Mouse (Mus musculus) small intestine, adult 2 months (tissue): ENCODE data around the gene Pnma3. TPM values are rescaled to one million over a fixed set of nuclear protein-coding genes. Genes with fewer than 3 reads are reported as not detected.

ENCODE experiments used
- H3K27ac ChIP-seq: fragments of 200-500 bp; 2 replicates; pipeline ENCODE4 v1.5.1; 2012; ENCODE audit warnings: low read depth, low read length, control low read depth, inconsistent platforms; ENCODE audit not compliant: insufficient read depth
- H3K27me3 ChIP-seq: fragments of 200-500 bp; 2 replicates; pipeline ENCODE4 v1.6.1; 2012; ENCODE audit warnings: mild to moderate bottlenecking, moderate library complexity, low read length, inconsistent platforms; ENCODE audit not compliant: control insufficient read depth, insufficient read depth
- H3K36me3 ChIP-seq: fragments of 200-500 bp; 2 replicates; pipeline ENCODE4 v1.6.1; 2012; ENCODE audit warnings: mild to moderate bottlenecking, low read length, control low read depth, inconsistent platforms; ENCODE audit not compliant: control insufficient read depth, insufficient read depth
- H3K4me1 ChIP-seq: fragments of 200-500 bp; 2 replicates; pipeline ENCODE4 v1.6.1; 2012; ENCODE audit warnings: low read length, inconsistent platforms, mixed read lengths; ENCODE audit not compliant: control insufficient read depth, insufficient read depth, insufficient read length
- H3K4me3 ChIP-seq: fragments of 200-500 bp; 2 replicates; pipeline ENCODE4 v1.5.1; 2012; ENCODE audit warnings: low read depth, mild to moderate bottlenecking, control low read depth, inconsistent platforms, low read length, moderate library complexity
- CTCF ChIP-seq: fragments of 200-500 bp; IDR thresholded peaks from 2 replicates; pipeline ENCODE4 v1.5.1; 2012; ENCODE audit warnings: low read depth, mild to moderate bottlenecking, control low read depth, inconsistent platforms, low read length, moderate library complexity, mixed read lengths; ENCODE audit not compliant: insufficient replicate concordance, insufficient read length; ENCODE audit errors: extremely low read depth
- POLR2A ChIP-seq: fragments of 200-500 bp; IDR thresholded peaks from 2 replicates; pipeline ENCODE4 v1.6.1; 2012; ENCODE audit warnings: low read depth, mild to moderate bottlenecking, control low read depth, inconsistent platforms, low read length, moderate library complexity
- WGBS: fragments of 180-500 bp; shearing (Covaris S2); methylation state at CpG from one replicate; pipeline ENCODE4 v1.1.7; 2018; 5-methylcytosine and 5-hydroxymethylcytosine counted together
- polyA plus RNA-seq: library from polyadenylated mRNA; depleted of rRNA; stranded (reverse); fragments of >200 nt; gene quantifications from 2 replicates; pipeline ENCODE4 v1.2.3, GENCODE M21; 2012; rRNA removed

Gene Pnma3
- polyA plus RNA-seq: not detected in 2 replicates

DNA sequence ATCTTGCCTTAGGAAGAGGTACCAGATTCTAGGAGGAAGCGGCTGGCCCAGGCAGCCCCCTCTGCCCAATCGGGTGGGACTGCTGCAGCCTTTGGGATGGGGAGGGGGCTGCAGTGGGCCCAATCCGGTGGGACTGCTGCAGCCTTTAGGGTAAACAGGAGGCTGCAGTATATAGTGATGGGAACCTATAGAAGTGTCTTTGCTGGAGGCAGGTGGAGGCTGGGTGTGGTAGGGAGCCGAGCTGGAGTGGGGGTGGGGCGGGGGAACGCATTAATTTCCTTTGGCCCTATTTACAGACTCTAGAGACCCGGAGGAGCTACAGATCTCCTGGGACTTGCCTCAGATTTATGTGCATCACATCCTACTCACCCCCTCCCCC is at the start of gene Pnma3:
Gene Pnma3 (plus strand): TSS at position 373 of the 379 bp plus-strand sequence.
- Histone ChIP-seq H3K4me1 (no peaks in the 10 kb centered on the region), H3K27ac (no peak within 1 kb of the TSS), H3K36me3 (no peaks in the 10 kb centered on the region), H3K27me3 (no peaks in the 10 kb centered on the region), H3K4me3 (no peak within 1 kb of the TSS)
- TF ChIP-seq CTCF: no peak
- no peak for TF ChIP-seq POLR2A
- WGBS: 32% methylated on average over 7 of the region's 7 CpGs

GRCm38 (mm10) chrX:73037003-73037402 is 27.6 kb upstream of the Pnma3 start, which contains the start of gene Pnma5:
Gene Pnma5, minus strand, starts transcription at chrX:73037103.
- Histone ChIP-seq H3K27me3 (no peaks in the 10 kb centered on the region), H3K36me3 (no peaks in the 10 kb centered on the region), H3K27ac (no peak within 1 kb of the TSS), H3K4me1 (no peaks in the 10 kb centered on the region), H3K4me3 (no peak within 1 kb of the TSS)
- WGBS: 80% methylated on average over 1 of the region's 1 CpGs
- TF ChIP-seq POLR2A (no peak), CTCF (no peak)

DNA sequence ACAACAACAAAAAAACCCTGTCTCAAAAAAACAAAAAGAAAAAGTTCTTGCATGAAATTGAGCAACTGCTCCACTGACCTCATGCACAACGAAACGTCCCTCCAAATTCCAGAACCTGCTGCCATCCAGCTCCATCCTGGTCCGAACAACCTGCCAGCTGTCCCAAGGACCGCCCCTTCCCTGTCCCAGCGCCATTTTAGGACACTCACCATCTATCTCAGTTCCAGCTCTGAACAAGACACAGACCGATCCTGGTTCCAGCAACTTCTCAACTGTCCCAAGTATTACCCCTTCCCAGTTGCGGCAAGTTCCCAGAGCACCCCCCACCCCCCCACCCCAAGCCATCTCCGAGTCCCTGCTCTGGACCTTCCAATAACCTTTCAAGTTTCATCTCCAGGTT is 25.8 kb upstream of the Pnma3 start:
- H3K27ac ChIP-seq: no peak overlapping the region
- H3K4me3 ChIP-seq: no peak overlapping the region
- no peaks in the 10 kb centered on the region for H3K27me3 ChIP-seq
- WGBS: 89% methylated on average over 8 of the region's 8 CpGs
- H3K4me1 ChIP-seq: no peaks in the 10 kb centered on the region
- no peaks in the 10 kb centered on the region for H3K36me3 ChIP-seq
- no peak for TF ChIP-seq CTCF
- no peak for TF ChIP-seq POLR2A

GRCm38 (mm10) chrX:73039666-73040065 is 24.9 kb upstream of the Pnma3 start:
- Histone ChIP-seq H3K4me3 (no peak overlapping the region), H3K27ac (no peak overlapping the region), H3K4me1 (no peaks in the 10 kb centered on the region), H3K27me3 (no peaks in the 10 kb centered on the region), H3K36me3 (no peaks in the 10 kb centered on the region)
- TF ChIP-seq POLR2A (no peak), CTCF (no peak)
- WGBS: 80% methylated on average over 12 of the region's 12 CpGs

DNA sequence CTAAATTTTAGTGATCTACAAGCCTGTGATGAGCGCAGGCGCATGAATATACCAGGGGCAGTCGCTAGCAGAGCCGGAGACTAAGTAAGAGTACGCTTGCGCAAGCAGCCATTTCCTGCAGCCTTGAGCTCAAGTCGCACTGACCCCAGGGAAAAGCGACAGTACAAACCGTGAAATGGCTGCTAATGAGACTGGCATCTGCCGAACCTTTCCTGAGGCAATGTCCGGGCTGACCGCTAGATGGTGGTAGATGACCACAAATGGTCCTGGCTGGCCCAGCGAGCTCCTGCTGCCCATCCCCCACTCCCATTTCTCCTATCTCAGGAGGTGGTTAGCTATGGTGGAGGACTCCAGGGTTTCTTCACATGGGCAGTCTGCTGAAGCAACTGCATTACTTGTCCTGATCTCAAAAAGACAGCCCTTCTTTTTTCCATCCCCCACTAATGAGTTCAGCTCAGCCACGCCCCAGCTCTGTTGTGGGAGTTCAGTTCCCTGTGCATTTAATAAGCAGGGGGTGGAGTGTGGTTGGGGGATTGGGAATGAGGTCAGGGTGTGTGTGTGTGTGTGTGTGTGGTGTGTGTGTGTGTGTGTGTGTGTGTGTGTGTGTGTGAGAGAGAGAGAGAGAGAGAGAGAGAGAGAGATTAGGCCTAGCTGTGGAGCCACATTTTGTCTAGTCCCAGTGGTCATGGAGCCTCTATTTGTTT is 10.6 kb upstream of the Pnma3 start:
- no peak for TF ChIP-seq POLR2A
- TF ChIP-seq CTCF: peak; percentile 78
- 22% methylated on average over 14 of the region's 14 CpGs for WGBS
- H3K27me3 ChIP-seq: no peaks in the 10 kb centered on the region

DNA sequence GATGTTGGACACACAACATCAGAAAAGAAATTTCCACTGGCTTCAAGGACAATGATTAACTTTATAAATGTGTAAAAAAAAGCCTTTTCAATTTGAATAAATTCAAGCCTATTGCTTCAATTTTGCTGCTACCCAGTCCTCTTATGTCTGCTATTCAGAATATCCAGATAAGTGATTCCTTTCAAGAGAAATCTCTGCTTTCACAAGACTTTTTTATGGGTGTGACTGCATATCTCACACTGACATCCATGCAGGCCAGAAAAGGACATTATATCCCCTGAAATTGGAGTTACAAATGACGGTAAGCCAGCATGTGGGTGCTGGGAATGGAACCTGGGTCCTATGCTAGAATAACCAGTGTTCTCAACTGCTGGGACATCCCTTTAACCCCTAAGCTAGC is 3.1 kb upstream of the Pnma3 start:
- Histone ChIP-seq H3K4me1 (no peaks in the 10 kb centered on the region), H3K27me3 (no peaks in the 10 kb centered on the region), H3K27ac (no peak overlapping the region), H3K36me3 (no peaks in the 10 kb centered on the region), H3K4me3 (no peak overlapping the region)
- TF ChIP-seq CTCF: no peak
- no peak for TF ChIP-seq POLR2A
- 90% methylated on average over 1 of the region's 1 CpGs for WGBS

More for the DNA sequence above, 10.6 kb upstream of the Pnma3 start:
- no peak overlapping the region for H3K27ac ChIP-seq
- H3K4me3 ChIP-seq: no peak overlapping the region
- peaks cover 3% of the 10 kb centered on the region; the same call in 1 of the 2 replicates for H3K4me1 ChIP-seq
- H3K36me3 ChIP-seq: no peaks in the 10 kb centered on the region

DNA sequence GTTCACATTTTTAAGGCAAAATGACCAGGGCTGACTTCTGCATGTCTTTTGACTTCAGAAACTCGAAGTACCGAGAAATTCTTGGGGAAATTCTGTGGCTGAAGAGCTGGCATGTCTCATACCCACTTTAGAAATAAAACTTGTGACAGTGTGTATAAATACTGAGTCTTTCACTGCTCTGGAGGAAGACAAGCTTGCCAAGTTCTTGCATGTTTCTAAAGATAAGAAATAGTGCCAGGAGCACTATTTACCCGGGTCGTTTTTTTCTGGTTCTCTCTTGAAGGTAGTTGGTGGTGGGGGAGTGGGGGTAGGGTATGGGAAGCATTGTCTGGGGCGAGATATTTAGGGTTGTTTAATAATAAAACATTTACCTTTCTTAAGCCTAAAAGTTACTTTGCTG is 2.3 kb upstream of the Pnma3 start:
- Histone ChIP-seq H3K4me3 (no peak overlapping the region), H3K36me3 (no peaks in the 10 kb centered on the region), H3K27me3 (no peaks in the 10 kb centered on the region), H3K4me1 (no peaks in the 10 kb centered on the region), H3K27ac (no peak overlapping the region)
- no peak for TF ChIP-seq POLR2A
- TF ChIP-seq CTCF: no peak
- 50% methylated on average over 5 of the region's 5 CpGs for WGBS
